Mouse (Mus musculus): ENCODE data around the gene Gxylt2.

- TF ChIP-seq CTCF (IDR thresholded peaks at IDR 0.05; ENCODE audit: low read depth) (no peak), EP300 (optimal IDR thresholded peaks at IDR 0.05) (no peak)
Observed at GRCm38 (mm10) chr6:100700774-100701173, 3.8 kb upstream of the Gxylt2 start.

All from stomach, postnatal 0 days (tissue).